Mouse (Mus musculus): ENCODE measurements around the gene Krtap19-1. TPM values are rescaled to one million over a fixed set of nuclear protein-coding genes. Genes with fewer than 3 reads are reported as not detected.

Krtap19-1 gene
- not detected in 2 replicates for total RNA-seq (2015; ENCODE audit: low replicate concordance)
- total RNA-seq (2017; ENCODE audit: low replicate concordance), result not detected in 2 replicates

GRCm38 (mm10) chr16:88869311-88869710, at the start of gene Krtap19-1:
Krtap19-1 (minus strand) TSS chr16:88869411.
- ATAC-seq (replicated peaks; ENCODE audit: low FRiP score, poor library complexity, severe bottlenecking), result no peak

DNA sequence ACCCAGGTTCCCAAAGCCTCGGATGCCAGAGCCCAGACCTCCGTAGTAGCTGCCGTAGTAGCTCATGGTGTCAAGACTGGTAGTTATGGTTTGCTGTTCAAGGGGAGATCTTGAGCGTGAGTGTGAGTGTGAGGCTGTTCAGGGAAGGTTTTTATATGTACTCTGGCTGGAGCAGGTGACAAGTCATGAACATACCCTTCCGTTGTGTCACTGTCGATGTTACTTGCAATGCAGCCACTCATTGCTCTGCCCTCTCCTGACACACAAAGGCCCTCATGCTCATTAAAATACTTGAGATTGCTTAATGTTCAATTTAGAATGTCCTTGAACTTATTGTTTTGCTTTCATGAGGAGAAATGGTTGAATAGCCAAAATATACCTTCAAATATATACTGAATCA, 27.1 kb upstream of the Krtap19-1 start, which contains the start of gene Krtap19-5:
Gene Krtap19-5, minus strand, starts transcription at position 101 of the 400 bp plus-strand sequence.
- no peak for ATAC-seq (replicated peaks; ENCODE audit: low FRiP score, poor library complexity, severe bottlenecking)

DNA sequence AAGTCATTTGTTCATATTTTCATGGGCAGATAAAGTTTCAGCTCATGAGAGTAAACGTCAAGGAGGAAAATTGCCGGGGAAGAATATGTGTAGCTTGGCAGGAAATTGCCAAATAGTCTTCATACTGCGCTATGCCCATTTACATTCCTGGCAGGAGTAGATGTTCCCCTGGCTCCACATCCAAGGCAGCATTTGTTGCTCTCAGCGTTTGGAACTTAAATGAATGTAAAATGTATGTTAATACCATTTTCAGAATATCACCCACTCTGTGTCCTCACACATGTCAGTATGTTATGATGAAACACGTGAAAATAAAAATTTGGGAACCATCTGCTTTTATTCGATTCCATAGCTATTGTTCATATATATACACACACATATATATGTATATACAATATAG, 17.7 kb upstream of the Krtap19-1 start:
- no peak for ATAC-seq (replicated peaks; ENCODE audit: low FRiP score, poor library complexity, severe bottlenecking)

- no peak for ATAC-seq (replicated peaks; ENCODE audit: low FRiP score, poor library complexity, severe bottlenecking)
Measured at GRCm38 (mm10) chr16:88884989-88885388, 15.8 kb upstream of the Krtap19-1 start, which contains the start of gene Krtap19-4. Krtap19-4 (minus strand) TSS chr16:88885089.

- no peak for ATAC-seq (replicated peaks; ENCODE audit: low FRiP score, poor library complexity, severe bottlenecking)
Measured at GRCm38 (mm10) chr16:88877938-88878337, 8.7 kb upstream of the Krtap19-1 start, which contains the start of gene Krtap19-3. Krtap19-3 (minus strand) TSS chr16:88878038.

DNA sequence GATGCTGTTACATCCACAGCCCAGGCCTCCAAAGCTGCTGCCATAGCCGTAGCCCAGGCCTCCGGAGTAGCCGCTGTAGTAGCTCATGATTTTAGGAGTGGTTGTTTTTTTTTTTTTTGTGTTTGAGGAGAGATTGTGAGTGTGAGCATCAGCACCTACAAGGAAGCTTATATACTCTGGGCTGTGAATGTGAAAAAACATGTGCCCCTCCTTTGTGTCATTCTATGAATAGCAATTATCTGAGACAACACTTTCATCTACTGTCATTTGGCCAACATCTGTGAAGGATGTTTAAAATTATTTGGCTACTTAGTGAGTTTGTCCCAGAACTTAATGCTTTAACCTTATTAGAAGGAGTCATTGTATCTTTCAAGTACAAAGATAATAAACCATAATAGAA, 5.0 kb upstream of the Krtap19-1 start, which contains the start of gene Krtap19-2:
Gene Krtap19-2, minus strand, starts transcription at position 101 of the 400 bp plus-strand sequence.
- ATAC-seq (replicated peaks; ENCODE audit: low FRiP score, poor library complexity, severe bottlenecking), result no peak

DNA sequence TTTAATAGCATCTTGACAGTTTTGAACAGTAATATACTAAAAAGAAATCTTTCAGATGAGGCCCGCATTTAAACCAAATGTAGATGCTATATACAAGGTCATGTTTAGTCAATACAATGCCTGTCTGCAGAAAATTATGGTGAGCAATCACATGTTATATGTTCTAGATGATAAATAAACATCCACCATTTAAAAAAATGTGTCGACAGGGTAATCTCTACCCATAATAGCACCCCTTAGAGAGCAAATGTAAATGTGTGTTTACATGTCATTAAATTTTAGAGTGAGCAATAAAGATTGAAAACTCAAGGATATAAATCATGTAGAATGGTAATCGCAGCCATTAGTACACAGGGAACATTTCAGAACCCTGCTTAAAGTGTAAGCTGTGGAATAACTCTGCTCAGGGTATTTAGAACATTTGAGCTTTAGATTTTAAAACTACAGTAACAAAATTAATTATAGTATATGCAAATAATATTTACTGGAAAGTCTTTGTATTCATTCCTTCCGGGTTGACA, 4.3 kb downstream of the Krtap19-1 start:
- no peak for ATAC-seq (replicated peaks; ENCODE audit: low FRiP score, poor library complexity, severe bottlenecking)

DNA sequence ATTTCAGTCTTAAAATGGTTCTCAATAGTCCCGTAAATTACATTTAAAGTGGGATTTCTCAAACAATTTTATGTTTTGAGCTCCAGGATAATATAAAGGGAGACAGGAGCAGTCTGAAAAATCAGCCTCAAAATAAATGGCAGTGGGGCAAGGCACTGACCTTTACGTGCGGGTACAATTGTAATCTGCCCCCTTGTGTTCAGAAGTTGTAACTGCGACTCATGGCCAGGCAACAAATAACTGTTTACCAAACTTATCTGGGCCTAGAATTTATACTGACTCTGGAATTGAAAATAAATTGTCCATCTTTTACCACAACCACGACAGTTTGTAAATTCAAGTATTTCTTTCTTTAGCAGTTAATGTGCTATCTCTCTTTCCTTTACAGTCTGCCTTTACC, 17.8 kb downstream of the Krtap19-1 start:
- ATAC-seq (replicated peaks; ENCODE audit: low FRiP score, poor library complexity, severe bottlenecking), result no peak

DNA sequence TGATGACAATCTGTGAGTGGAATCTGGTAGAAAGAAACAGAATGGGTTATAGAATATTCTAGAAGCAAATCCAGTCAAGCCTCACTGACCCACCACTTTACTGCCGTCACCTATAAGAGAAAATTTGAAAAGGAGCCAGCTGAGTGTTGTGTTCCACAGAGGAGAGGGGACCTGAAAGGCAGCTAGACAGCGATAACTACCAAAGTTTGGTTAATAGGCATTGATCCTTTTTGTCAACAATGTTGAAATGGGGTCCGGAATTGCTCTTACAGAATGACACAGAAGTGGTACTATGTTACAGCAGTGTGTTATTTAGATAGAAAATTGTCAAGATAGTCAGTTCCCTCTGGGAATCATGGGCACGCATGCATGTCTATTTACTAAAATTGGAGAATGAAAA, 20.7 kb downstream of the Krtap19-1 start:
- no peak for ATAC-seq (replicated peaks; ENCODE audit: low FRiP score, poor library complexity, severe bottlenecking)

- ATAC-seq (replicated peaks; ENCODE audit: low FRiP score, poor library complexity, severe bottlenecking), result no peak
Measured at GRCm38 (mm10) chr16:88847363-88847762, 21.8 kb downstream of the Krtap19-1 start.

DNA sequence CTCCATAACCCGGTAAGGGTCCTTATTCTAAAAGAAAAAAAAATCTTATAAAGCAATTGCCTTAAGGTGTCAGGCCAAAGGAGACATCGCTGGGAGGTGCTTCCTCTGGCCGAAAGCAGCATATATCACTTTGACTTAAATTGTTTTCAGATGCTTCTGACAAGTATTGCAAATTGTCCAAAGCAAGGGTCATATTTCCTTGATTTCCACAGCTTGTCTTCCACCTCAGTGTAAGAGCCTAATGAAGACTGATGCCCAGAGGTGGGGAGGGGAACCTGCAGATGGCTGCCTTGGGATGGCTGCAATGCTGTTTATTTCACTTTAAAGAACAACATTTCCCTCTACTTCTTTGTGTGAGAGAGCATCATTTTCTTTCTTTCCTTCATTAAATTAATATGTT, 42.2 kb downstream of the Krtap19-1 start:
- no peak for ATAC-seq (replicated peaks; ENCODE audit: low FRiP score, poor library complexity, severe bottlenecking)

DNA sequence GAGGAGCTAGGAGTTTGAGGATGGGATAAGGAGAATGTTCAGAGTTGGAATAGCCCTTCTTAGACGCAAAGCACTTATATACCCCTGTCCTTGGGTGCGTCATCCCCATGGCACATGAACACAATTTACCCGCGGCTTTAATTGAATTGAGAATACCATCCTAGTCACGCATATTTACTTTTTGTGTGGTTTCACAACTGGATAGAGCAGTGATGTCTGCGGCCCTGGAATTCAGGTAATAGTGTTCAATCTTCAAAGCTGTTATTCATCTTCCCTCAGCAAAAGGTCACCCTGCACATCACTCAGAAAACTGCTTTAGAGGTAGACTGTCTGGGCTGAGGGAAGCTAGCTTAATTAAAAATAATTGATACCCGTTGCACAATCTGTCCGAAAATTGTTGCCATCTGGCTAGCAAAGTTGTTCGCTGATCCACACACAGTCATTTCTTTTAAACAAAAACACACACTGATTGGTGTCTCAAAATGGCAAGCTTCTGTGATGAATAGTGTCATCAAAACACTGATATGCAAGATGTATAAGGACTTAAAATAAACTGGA, 43.0 kb downstream of the Krtap19-1 start, which contains the start of gene Krtap14:
Gene Krtap14, minus strand, starts transcription at position 51 of the 558 bp plus-strand sequence.
- no peak for ATAC-seq (replicated peaks; ENCODE audit: low FRiP score, poor library complexity, severe bottlenecking)

GRCm38 (mm10) chr16:88823736-88824135, 45.5 kb downstream of the Krtap19-1 start:
- ATAC-seq (replicated peaks; ENCODE audit: low FRiP score, poor library complexity, severe bottlenecking), result no peak

DNA sequence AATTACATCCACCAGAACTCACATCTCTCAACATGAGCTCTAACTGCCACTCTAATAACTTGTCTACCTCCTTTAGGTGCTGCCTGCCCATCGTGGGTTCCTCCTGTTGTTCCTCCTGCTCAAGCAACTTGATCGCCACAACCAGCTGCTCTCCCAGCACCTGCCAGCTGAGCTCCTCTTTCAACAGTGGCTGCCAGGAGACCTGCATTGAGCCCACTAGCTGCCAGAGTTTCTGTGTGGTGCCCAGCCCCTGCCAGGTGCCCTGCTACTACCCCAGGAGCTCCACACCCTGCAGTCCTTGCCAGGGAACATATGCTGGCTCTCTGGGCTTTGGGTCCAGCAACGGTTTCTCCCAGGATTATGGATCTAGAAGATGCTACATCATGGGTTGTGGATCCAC, 49.1 kb downstream of the Krtap19-1 start, which contains the start of gene Krtap15:
Gene Krtap15, plus strand, starts transcription at position 150 of the 400 bp plus-strand sequence.
- no peak for ATAC-seq (replicated peaks; ENCODE audit: low FRiP score, poor library complexity, severe bottlenecking)

Other genes starting within 250 kb of the Krtap19-1 start
- not detected in 2 replicates for gene 2310079G19Rik, start 241.7 kb downstream of the Krtap19-1 start, total RNA-seq (2015; ENCODE audit: low replicate concordance)
- gene 2310079G19Rik, start 241.7 kb downstream of the Krtap19-1 start, total RNA-seq (2017; ENCODE audit: low replicate concordance), result not detected in 2 replicates
- not detected in 2 replicates for gene Krtap26-1, start 221.6 kb downstream of the Krtap19-1 start, total RNA-seq (2015; ENCODE audit: low replicate concordance)
- gene Krtap26-1, start 221.6 kb downstream of the Krtap19-1 start, total RNA-seq (2017; ENCODE audit: low replicate concordance), result not detected in 2 replicates
- not detected in 2 replicates for gene Krtap27-1, start 197.7 kb downstream of the Krtap19-1 start, total RNA-seq (2015; ENCODE audit: low replicate concordance)
- gene Krtap27-1, start 197.7 kb downstream of the Krtap19-1 start, total RNA-seq (2017; ENCODE audit: low replicate concordance), result not detected in 2 replicates
- not detected in 2 replicates for gene 2310061N02Rik, start 161.4 kb downstream of the Krtap19-1 start, total RNA-seq (2015; ENCODE audit: low replicate concordance)
- gene 2310061N02Rik, start 161.4 kb downstream of the Krtap19-1 start, total RNA-seq (2017; ENCODE audit: low replicate concordance), result not detected in 2 replicates
- not detected in 2 replicates for gene Krtap13-1, start 140.5 kb downstream of the Krtap19-1 start, total RNA-seq (2015; ENCODE audit: low replicate concordance)
- not detected in 2 replicates for gene Krtap13-1, start 140.5 kb downstream of the Krtap19-1 start, total RNA-seq (2017; ENCODE audit: low replicate concordance)
- gene Krtap13, start 117.8 kb downstream of the Krtap19-1 start, total RNA-seq (2015; ENCODE audit: low replicate concordance), result not detected in 2 replicates
- gene Krtap13, start 117.8 kb downstream of the Krtap19-1 start, total RNA-seq (2017; ENCODE audit: low replicate concordance), result not detected in 2 replicates
- not detected in 2 replicates for gene 2310034C09Rik, start 110.6 kb downstream of the Krtap19-1 start, total RNA-seq (2015; ENCODE audit: low replicate concordance)
- gene 2310034C09Rik, start 110.6 kb downstream of the Krtap19-1 start, total RNA-seq (2017; ENCODE audit: low replicate concordance), result not detected in 2 replicates
- gene 2310057N15Rik, start 95.2 kb downstream of the Krtap19-1 start, total RNA-seq (2015; ENCODE audit: low replicate concordance), result not detected in 2 replicates
- not detected in 2 replicates for gene 2310057N15Rik, start 95.2 kb downstream of the Krtap19-1 start, total RNA-seq (2017; ENCODE audit: low replicate concordance)
- gene Gm5965, start 91.5 kb downstream of the Krtap19-1 start, total RNA-seq (2015; ENCODE audit: low replicate concordance), result not detected in 2 replicates
- gene Gm5965, start 91.5 kb downstream of the Krtap19-1 start, total RNA-seq (2017; ENCODE audit: low replicate concordance), result not detected in 2 replicates
- not detected in 2 replicates for gene Gm20741, start 57.2 kb downstream of the Krtap19-1 start, total RNA-seq (2015; ENCODE audit: low replicate concordance)
- not detected in 2 replicates for gene Gm20741, start 57.2 kb downstream of the Krtap19-1 start, total RNA-seq (2017; ENCODE audit: low replicate concordance)
- gene Krtap15, start 49.2 kb downstream of the Krtap19-1 start, total RNA-seq (2015; ENCODE audit: low replicate concordance), result not detected in 2 replicates
- not detected in 2 replicates for gene Krtap15, start 49.2 kb downstream of the Krtap19-1 start, total RNA-seq (2017; ENCODE audit: low replicate concordance)
- not detected in 2 replicates for gene Krtap14, start 43.3 kb downstream of the Krtap19-1 start, total RNA-seq (2015; ENCODE audit: low replicate concordance)
- not detected in 2 replicates for gene Krtap14, start 43.3 kb downstream of the Krtap19-1 start, total RNA-seq (2017; ENCODE audit: low replicate concordance)
- gene Krtap19-2, start 4.9 kb upstream of the Krtap19-1 start, total RNA-seq (2015; ENCODE audit: low replicate concordance), result not detected in 2 replicates
- gene Krtap19-2, start 4.9 kb upstream of the Krtap19-1 start, total RNA-seq (2017; ENCODE audit: low replicate concordance), result not detected in 2 replicates
- not detected in 2 replicates for gene Krtap19-3, start 8.6 kb upstream of the Krtap19-1 start, total RNA-seq (2015; ENCODE audit: low replicate concordance)
- not detected in 2 replicates for gene Krtap19-3, start 8.6 kb upstream of the Krtap19-1 start, total RNA-seq (2017; ENCODE audit: low replicate concordance)
- gene Krtap19-4, start 15.7 kb upstream of the Krtap19-1 start, total RNA-seq (2015; ENCODE audit: low replicate concordance), result not detected in 2 replicates
- not detected in 2 replicates for gene Krtap19-4, start 15.7 kb upstream of the Krtap19-1 start, total RNA-seq (2017; ENCODE audit: low replicate concordance)
- not detected in 2 replicates for gene Krtap19-5, start 27.0 kb upstream of the Krtap19-1 start, total RNA-seq (2015; ENCODE audit: low replicate concordance)
- gene Krtap19-5, start 27.0 kb upstream of the Krtap19-1 start, total RNA-seq (2017; ENCODE audit: low replicate concordance), result not detected in 2 replicates
- gene Krtap19-9b, start 62.9 kb upstream of the Krtap19-1 start, total RNA-seq (2015; ENCODE audit: low replicate concordance), result not detected in 2 replicates
- gene Krtap19-9b, start 62.9 kb upstream of the Krtap19-1 start, total RNA-seq (2017; ENCODE audit: low replicate concordance), result not detected in 2 replicates
- gene Krtap16-3, start 93.5 kb upstream of the Krtap19-1 start, total RNA-seq (2015; ENCODE audit: low replicate concordance), result not detected in 2 replicates
- gene Krtap16-3, start 93.5 kb upstream of the Krtap19-1 start, total RNA-seq (2017; ENCODE audit: low replicate concordance), result not detected in 2 replicates
- not detected in 2 replicates for gene Krtap22-2, start 141.3 kb upstream of the Krtap19-1 start, total RNA-seq (2015; ENCODE audit: low replicate concordance)
- gene Krtap22-2, start 141.3 kb upstream of the Krtap19-1 start, total RNA-seq (2017; ENCODE audit: low replicate concordance), result not detected in 2 replicates
- not detected in 2 replicates for gene Gm10229, start 145.9 kb upstream of the Krtap19-1 start, total RNA-seq (2015; ENCODE audit: low replicate concordance)
- gene Gm10229, start 145.9 kb upstream of the Krtap19-1 start, total RNA-seq (2017; ENCODE audit: low replicate concordance), result not detected in 2 replicates
- not detected in 2 replicates for gene Krtap6-1, start 162.3 kb upstream of the Krtap19-1 start, total RNA-seq (2015; ENCODE audit: low replicate concordance)
- gene Krtap6-1, start 162.3 kb upstream of the Krtap19-1 start, total RNA-seq (2017; ENCODE audit: low replicate concordance), result not detected in 2 replicates
- gene Gm10228, start 172.1 kb upstream of the Krtap19-1 start, total RNA-seq (2015; ENCODE audit: low replicate concordance), result not detected in 2 replicates
- gene Gm10228, start 172.1 kb upstream of the Krtap19-1 start, total RNA-seq (2017; ENCODE audit: low replicate concordance), result not detected in 2 replicates
- gene Krtap6-5, start 178.5 kb upstream of the Krtap19-1 start, total RNA-seq (2015; ENCODE audit: low replicate concordance), result not detected in 2 replicates
- not detected in 2 replicates for gene Krtap6-5, start 178.5 kb upstream of the Krtap19-1 start, total RNA-seq (2017; ENCODE audit: low replicate concordance)
- not detected in 2 replicates for gene 1110025L11Rik, start 194.6 kb upstream of the Krtap19-1 start, total RNA-seq (2015; ENCODE audit: low replicate concordance)
- not detected in 2 replicates for gene 1110025L11Rik, start 194.6 kb upstream of the Krtap19-1 start, total RNA-seq (2017; ENCODE audit: low replicate concordance)
- not detected in 2 replicates for gene Krtap6-3, start 214.6 kb upstream of the Krtap19-1 start, total RNA-seq (2015; ENCODE audit: low replicate concordance)
- gene Krtap6-3, start 214.6 kb upstream of the Krtap19-1 start, total RNA-seq (2017; ENCODE audit: low replicate concordance), result not detected in 2 replicates